Mouse (Mus musculus): ENCODE data around the gene Agpat2. TPM values are rescaled to one million over a fixed set of nuclear protein-coding genes. Genes with fewer than 3 reads are reported as not detected.
A peak's percentile ranks its signal among the peaks of the same experiment; 100 is the strongest.

Gene Agpat2
- total RNA-seq, 1 experiment from 2014 or later: 405 TPM

DNA sequence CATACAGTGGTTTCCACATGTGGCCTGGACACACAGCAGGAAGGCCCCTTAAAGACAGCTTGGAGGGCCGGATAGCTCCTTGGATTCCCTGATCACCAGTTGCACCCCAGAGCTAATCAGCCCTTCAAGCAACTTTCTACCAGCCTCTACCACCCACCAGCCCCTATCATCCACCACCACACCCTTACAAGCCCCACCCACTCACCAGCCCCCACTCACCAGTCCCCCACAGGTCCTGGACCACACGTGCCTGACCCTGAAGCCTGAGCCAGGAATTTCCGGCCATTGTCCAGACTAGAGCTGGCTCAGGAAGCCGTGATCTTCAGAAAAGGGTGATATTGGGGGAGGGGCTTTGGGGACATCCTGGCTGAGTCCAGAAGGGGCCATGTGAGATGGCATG, 28.4 kb downstream of the Agpat2 start:
- DNase-seq: peak; percentile 74

DNA sequence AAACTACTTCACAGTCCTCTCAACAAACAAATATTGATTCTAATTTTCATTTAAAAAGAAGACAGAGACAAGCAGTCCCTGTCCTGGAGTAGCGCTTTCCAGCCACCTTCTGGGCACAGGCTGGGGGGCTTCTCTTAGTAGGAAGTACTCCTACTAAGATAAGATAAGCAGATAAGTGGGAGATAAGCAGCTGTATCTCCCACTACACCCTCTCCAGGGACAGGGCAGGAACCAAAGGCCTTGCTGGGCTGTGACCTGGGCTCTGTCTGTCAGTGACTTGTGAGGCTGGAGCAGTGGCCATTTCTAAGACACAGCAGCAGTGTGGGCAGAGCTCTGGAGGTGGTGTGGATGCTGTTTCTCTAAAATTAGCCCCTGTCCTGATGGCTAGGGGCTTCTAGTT, 28.8 kb downstream of the Agpat2 start:
- DNase-seq: no peak

GRCm38 (mm10) chr2:26574862-26575261, 29.4 kb downstream of the Agpat2 start:
- no peak for DNase-seq

- DNase-seq: no peak
Observed at GRCm38 (mm10) chr2:26573807-26574206, 30.4 kb downstream of the Agpat2 start.

DNA sequence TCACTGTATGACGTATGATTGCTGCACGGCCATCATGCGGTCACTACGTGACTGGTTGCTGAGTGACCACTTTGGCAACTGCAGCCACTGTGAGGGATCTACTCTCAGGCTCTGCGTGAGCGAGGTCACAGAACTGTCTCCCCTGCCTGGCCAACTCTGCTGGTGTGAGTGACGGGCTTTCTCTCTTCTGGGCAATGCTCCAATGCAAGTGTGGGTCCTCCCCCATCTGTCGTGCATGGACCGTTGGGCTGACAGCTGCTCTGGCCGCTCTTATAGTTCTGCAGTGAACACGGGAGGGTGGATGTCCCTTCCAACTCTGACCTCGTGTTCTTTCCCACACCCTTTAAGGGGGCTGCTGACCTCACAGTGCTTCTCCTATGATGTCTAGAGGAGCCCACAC, 30.8 kb downstream of the Agpat2 start:
- peak; percentile 81 for DNase-seq

DNA sequence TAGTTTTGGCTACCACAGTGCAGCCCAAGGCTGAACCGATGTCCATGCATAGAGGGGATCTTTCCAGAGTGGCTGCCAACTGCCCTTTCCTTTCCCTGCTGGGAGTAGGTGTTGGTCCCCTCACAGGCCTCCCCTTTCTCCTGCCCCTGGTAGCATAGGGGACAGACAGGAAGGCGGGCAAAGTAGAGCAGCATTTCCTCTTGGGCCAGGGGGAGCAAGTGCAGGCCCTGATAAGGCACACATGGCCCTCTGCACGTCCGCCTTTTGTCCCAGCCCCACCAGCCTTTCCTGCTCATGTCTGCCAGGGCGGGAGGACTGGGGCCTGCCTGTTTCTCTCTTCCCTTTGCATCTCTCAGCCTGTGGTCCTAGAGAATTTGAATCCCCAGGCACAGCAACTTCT, 32.4 kb downstream of the Agpat2 start:
- peak; percentile 55 for DNase-seq

DNA sequence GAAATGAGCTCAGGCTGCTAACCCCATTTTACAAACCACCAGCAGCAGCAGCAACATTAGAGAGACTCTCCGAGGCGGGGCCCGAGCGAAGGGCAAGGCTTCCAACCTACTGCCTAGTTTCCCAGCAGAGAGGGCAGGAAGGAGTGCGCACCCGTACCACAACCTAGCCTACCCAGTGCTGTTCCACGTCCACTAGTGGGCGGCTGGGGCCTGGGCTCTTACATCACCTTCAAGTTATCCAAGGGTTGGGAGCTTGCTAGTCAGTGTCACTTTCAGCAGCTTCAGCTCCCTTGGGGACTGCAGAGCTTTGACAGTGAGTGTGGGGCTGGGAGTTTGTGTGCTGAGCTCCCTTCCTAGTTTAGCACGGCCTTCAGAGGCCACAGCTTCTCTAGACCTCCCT, 32.8 kb downstream of the Agpat2 start:
- DNase-seq: peak; percentile 44

DNA sequence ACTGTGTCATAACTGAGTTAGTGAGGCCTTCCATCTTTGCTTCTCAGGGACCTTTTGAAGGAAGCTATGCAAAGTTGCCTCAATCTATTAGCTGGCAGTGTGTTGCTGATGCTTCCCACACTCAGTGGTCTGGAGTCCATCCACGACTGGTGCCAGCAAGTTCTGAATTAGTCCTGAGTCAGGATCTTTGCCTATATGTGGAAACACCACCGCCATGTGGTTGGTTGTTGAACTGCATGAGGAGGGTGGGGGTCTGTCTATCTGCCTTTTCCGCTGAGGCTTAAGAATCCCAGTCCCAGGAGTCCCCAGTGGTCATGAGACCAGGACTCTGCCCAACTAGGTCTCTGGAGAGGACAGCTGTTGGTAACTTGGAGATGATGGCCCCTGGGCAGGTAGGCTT, 34.2 kb downstream of the Agpat2 start:
- DNase-seq: peak; percentile 78

DNA sequence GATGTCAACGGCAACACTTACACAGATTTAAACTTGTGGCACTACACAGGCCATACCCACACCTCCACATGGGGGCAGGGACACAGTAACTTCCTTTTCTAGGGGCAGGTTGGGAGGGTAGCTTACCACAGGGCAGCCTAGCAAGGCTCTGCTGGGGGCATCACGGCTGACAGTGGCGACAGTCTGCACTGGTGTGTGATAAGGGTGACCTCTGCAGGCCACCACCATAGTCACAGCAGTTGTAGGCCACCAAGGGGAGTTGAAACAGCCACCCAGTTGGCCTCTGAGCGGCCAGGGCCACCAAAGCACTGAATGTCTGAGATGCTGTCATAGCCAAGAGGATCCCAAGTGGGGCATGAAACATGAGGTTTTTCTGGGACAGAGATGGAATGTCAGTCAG, 38.0 kb downstream of the Agpat2 start:
- peak; percentile 77 for DNase-seq

- DNase-seq: peak; percentile 60
Observed at GRCm38 (mm10) chr2:26561351-26562016, 42.7 kb downstream of the Agpat2 start.

DNA sequence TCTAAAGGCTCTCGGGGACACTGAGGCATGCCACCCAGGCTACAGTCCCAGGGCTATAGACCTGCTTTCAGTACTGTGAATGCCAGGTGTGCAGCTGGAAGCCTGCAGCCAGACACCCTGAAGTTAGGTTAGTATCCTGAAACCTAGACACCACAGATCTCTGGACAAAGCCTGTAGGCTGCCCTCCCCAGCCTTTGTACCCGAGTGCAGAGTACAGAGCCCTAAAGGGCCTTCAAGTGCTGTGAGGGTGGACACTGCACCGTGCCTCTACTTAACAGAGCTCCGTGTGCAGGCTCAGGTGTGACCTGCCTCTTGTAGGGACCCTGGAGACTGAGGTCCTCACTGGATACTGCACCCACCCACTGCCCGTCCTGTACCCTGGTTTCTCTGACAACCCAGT, 43.7 kb downstream of the Agpat2 start:
- no peak for DNase-seq

GRCm38 (mm10) chr2:26556535-26556993, 47.7 kb downstream of the Agpat2 start:
- DNase-seq: no peak

- DNase-seq: peak; percentile 82
Observed at GRCm38 (mm10) chr2:26555076-26555475, 49.1 kb downstream of the Agpat2 start.

DNA sequence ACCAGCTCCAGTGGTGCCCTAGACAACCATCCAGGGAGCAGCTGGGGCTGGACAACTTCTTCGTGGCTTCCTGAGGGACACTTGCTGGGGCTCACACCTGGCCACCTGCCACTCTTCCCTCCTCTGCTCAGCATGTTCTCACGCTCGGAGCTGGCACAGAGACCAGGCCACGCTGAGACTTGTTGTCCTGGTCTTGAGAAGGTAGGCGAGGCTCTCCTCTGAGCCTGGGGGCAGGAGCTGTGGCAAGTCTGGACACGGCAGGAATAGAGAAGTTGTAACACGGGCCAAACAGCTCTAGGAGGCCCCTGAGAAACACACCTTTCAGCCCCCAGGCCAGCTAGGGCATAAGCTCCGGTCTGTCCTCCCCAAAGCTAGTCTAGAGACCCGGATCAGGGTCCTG, 50.3 kb downstream of the Agpat2 start:
- no peak for DNase-seq

DNA sequence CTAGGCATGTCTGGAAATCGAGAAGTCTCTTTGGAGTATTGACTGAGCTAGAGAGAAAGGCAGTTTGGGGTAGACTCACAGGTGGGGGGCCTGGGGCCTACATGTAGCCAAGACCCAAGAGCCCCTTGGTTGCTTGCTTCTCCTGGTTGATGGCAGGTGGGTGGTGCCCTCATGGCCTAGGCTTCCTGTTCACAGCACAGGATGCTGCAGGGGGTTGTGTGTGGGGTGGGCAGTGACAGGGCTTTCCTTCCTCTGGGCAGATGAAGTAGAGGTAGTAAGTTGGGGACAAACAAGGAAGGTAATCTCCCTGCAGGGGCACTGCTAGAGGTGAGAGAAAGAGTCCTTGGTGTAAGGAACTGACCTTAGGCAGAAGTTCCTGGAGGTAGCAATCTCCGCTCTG, 52.2 kb downstream of the Agpat2 start:
- no peak for DNase-seq

DNA sequence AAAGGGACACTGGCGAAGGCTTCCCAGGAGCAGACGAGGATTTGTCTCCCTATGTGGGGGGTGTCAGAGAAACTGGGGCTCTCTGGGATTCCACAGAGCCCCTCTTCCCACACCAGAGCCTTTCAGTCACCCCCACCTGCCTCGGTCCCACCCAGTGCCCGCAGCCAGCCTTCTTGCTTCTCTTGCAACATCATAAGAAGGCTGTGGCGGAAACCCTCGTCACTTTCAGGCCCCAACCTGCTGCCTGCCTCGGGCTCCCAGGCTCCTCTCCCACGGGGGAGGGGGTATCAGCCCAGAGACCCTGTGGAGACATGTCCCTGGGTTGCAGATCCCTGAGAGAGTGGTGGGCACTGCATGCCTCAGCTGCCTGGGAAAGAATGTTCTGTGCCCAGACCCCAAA, 52.8 kb downstream of the Agpat2 start:
- DNase-seq: no peak

- DNase-seq: no peak
Observed at GRCm38 (mm10) chr2:26550777-26551176, 53.4 kb downstream of the Agpat2 start.

DNA sequence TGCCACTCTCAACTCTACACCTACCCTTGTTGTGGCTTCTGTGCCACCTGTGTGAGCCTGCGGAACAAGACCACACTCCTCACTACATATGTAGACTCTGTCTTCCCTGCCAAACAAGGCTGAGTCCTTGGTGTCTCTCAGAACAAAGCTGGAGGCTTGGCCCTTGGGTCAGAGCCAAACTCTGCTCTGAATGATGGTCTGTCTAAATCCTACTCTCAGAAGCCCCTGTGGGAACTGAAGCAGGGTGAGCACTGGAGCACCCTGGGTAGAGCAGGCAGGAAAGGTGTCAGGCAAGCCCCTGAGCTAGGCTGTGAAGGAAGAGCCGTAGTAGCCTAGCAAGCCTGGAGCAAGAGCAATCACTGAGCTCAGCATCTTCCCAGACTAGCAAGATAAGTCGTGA, 54.0 kb downstream of the Agpat2 start:
- peak; percentile 70 for DNase-seq

DNA sequence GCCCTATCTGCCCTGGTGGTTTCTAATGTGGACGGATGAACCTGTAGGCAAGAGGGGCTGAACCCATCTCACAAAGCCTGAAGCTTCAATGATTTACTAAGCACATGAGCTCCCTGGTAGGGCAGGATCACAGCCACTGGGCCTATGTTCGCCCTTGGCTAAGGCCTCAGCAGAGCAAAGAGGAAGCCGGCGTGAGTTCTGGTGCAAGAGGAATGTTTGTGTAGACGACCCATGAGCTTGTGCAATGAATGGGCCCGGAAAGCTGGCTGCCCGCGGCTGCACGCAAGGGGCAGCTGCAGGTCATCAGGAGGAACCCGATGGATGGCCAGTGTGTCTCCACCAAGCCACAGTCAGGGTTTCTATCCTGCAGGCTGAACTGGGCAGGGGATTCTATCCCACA, 54.4 kb downstream of the Agpat2 start:
- DNase-seq: peak; percentile 72

DNA sequence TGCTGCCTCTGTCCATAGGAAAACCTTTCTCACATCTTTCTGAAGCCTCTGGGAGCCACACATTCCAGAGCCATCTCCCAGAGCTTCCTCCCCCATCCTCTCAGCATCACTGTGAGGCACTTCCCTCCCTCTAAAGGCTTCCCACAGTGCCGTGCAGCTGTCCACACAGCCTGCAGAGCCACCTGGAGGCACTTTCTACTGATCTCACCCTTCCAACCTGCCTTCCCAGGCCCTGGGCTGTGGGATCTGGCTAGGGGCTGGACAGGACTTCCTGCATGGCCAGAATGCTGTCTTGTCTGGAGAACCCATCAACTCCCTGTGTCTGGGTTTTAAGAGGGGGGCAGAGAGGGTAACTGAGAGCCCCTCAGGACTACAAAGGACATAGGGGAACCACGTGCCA, 56.7 kb downstream of the Agpat2 start:
- DNase-seq: no peak

DNA sequence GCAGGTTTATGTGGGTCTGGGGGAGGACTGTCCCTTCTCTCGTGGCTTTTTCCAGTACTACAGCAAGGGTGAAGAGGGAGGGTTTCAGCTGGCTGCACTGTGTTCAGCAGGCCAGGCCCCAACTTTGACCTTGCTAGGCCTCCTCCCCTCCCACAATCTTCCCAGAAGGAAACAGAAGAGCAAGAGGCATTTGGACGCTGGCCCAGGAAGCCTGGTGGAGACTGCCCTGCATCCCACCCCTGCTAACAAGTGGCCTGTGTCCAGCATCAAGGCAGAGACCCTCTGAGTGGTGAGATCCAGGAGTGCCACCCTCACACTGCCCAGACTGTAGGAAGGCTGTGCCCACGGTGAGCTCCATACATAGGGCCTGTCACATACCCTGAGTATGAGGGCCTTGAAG, 60.0 kb downstream of the Agpat2 start:
- peak; percentile 68 for DNase-seq

- DNase-seq: peak; percentile 53
Observed at GRCm38 (mm10) chr2:26543768-26544167, 60.4 kb downstream of the Agpat2 start.

DNA sequence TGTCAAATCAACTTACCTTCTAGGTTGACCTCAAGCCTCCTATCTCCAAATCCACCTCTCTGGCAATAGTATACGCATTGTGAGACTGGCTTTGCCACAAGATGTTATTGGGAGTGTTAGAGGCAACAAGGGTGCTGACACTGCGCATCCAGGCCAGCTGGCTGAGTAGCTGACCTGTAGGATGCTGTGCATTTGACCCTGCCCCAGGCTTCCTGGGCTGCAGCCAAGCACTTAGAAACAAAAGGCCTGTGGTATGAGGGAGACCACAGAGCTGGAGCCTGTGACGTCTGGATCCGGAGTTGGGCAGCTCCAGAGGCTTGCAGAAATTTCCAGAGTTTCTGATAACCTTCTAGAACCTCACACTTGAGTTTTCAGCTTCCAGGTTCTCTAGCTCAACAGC, 61.1 kb downstream of the Agpat2 start:
- peak; percentile 47 for DNase-seq
